Mouse (Mus musculus) telencephalon, adult 2 months (tissue): ENCODE measurements around the gene Slx4.
"Not testable (repeated sequence)": the region's sequence is repeated elsewhere in the genome, so short reads cannot be mapped to it uniquely, and the experiment has no call there.

ENCODE experiments used
- DNase-seq: peaks from one replicate; pipeline ENCODE4 v3.0.0-alpha.2; 2011; ENCODE audit warnings: low read depth, low spot score

Slx4 gene

GRCm38 (mm10) chr16:4012882-4013570, 9.5 kb upstream of the Slx4 start:
- DNase-seq: no peak

GRCm38 (mm10) chr16:3988410-3988809, 15.2 kb downstream of the Slx4 start:
- DNase-seq: no peak

GRCm38 (mm10) chr16:3983146-3983700, 20.3 kb downstream of the Slx4 start:
- no peak for DNase-seq

- no peak for DNase-seq
These were observed 21.4 kb downstream of the Slx4 start for GRCm38 (mm10) chr16:3982173-3982572.

- no peak for DNase-seq
These were observed 26.9 kb downstream of the Slx4 start for GRCm38 (mm10) chr16:3976712-3977111.

- no peak for DNase-seq
These were observed 27.3 kb downstream of the Slx4 start, which contains the start of gene Nlrc3 for GRCm38 (mm10) chr16:3976251-3976671. Gene Nlrc3 (minus strand): TSS chr16:3976632.

GRCm38 (mm10) chr16:3975658-3976057, 27.9 kb downstream of the Slx4 start:
- DNase-seq: no peak

- not testable (repeated sequence) for DNase-seq
These were observed 29.1 kb downstream of the Slx4 start for GRCm38 (mm10) chr16:3974456-3974855.

- no peak for DNase-seq
These were observed 38.0 kb downstream of the Slx4 start for GRCm38 (mm10) chr16:3965534-3965933.

GRCm38 (mm10) chr16:3964990-3965389, 38.6 kb downstream of the Slx4 start:
- DNase-seq: no peak

GRCm38 (mm10) chr16:3959261-3959660, 44.3 kb downstream of the Slx4 start:
- DNase-seq: no peak

GRCm38 (mm10) chr16:3956369-3956768, 47.2 kb downstream of the Slx4 start:
- peak; percentile 24 for DNase-seq

GRCm38 (mm10) chr16:3951141-3951540, 52.4 kb downstream of the Slx4 start:
- DNase-seq: no peak

GRCm38 (mm10) chr16:3934701-3935100, 68.9 kb downstream of the Slx4 start:
- DNase-seq: no peak

- no peak for DNase-seq
These were observed 69.5 kb downstream of the Slx4 start for GRCm38 (mm10) chr16:3934091-3934490.

GRCm38 (mm10) chr16:3933536-3933935, 70.0 kb downstream of the Slx4 start:
- DNase-seq: no peak

GRCm38 (mm10) chr16:3929151-3929550, 74.4 kb downstream of the Slx4 start:
- DNase-seq: peak; percentile 17
